Mouse (Mus musculus) T-cell, adult 2 months (primary cell): ENCODE data around the gene St3gal5.

Experiments used
- DNase-seq: peaks from one replicate; pipeline ENCODE4 v3.0.0; 2022; ENCODE audit warnings: low spot score

The St3gal5 gene

GRCm38 (mm10) chr6:72162155-72162890 lies 64.9 kb downstream of the St3gal5 start:
- no peak for DNase-seq

GRCm38 (mm10) chr6:72164321-72165275 lies 67.2 kb downstream of the St3gal5 start:
- DNase-seq, result peak; percentile 76

- no peak for DNase-seq
These were observed 68.5 kb downstream of the St3gal5 start for GRCm38 (mm10) chr6:72165907-72166306.

- no peak for DNase-seq
These were observed 74.0 kb downstream of the St3gal5 start for GRCm38 (mm10) chr6:72171391-72171790.

DNA sequence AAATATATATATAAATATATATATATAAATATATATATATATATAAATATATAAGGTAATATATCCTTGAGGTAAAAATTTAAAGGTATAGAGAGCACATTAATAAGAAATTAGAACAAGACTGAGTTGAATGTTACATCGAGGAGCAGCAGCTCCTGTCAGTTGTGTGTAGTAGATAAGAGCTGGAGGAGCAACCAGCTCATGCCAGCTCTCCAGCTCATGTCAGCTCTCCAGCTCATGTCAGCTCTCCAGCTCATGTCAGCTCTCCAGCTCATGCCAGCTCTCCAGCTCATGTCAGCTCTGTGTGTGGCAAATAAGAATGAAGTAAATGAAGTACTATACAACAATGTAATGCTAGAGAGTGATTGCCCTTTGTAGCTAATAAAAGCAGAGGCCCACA lies 76.0 kb downstream of the St3gal5 start:
- no peak for DNase-seq

DNA sequence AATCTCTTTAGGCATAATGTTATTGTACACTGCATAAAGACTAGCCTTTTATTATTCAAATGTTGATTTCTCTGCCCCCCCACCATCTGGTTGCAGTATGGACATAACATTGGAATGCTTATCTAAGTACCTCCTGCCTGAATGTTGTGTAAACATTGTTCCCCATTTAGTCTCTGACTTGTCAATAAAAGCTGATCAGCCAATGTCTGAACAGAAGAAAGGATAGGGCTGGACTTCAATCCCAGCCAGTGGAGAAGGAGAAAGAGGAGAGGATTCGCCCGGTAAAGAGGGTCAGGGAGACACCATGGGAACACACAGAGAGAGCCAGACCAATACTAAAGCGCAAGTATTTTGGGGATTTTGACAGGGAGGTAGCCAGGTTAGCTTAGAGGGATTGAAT lies 78.0 kb downstream of the St3gal5 start:
- no peak for DNase-seq

GRCm38 (mm10) chr6:72176004-72176403 lies 78.6 kb downstream of the St3gal5 start:
- DNase-seq, result no peak

DNA sequence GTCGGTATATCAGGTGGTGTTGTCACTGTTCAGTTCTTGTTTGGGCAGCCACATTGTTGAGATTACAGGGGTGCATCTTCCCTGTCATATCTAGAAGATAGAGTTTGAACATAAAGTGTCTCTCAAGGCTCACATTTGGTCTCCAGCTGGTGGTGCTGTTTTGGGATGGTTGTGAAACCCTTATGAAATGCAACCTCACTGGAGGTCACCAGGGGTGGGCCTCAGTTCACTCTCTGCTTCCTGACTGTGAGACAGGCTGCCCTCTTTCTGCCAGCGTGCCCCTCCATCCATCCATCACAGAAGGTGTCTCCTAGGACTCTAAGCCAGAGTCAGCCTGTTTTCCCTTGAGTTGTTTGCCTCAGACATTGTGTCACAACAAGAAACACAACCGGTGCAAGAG lies 80.0 kb downstream of the St3gal5 start:
- no peak for DNase-seq

DNA sequence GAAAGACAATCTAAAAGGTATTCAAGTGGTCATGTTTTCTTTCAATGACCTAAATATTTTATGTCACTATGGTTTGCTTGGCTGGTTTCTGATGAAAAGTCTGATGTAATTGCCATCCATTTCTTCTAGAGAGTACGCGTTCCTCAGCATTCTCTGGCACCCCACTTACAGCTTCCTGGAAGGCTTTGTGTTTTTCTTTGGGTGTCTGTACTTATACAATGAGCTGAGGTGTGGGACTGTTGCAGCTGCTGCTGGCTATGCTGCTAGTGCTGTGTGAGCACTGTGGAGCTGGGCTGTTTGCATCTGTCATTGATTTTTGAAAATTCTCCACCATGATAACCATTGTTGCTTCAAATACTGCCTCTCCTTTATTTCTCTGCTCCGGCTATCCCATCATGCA lies 81.6 kb downstream of the St3gal5 start:
- DNase-seq, result no peak

- DNase-seq, result no peak
These were observed 82.4 kb downstream of the St3gal5 start for GRCm38 (mm10) chr6:72179562-72180502.

- DNase-seq, result no peak
These were observed 87.2 kb downstream of the St3gal5 start for GRCm38 (mm10) chr6:72184576-72184975.

DNA sequence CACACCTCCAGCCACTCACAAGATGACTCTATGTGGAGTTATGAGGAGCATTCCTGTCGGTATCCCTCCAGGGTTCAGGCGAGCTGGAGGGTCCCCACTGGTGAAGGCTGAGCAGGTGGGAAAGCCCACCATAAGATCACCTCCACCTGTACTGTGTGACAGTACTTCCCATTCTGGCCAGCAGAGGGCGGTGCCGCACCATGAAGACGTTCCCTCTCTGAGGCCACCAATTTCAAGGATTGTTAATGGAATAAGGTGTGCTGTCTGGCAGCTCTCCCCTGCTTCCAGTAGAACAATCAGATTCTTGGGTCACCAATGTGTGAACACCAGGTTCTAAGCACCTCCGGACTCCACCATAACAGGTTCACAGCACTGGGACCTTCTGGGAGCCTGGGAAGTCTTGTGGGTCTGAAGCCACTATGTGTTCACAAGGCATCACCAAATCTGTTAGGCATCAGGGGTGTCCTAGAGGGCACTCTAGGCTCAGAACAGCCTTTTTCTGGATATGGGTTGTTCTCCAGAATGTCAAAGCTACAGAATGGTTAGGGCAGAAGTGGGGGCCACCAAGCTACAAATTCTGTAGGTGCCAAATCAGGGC lies 88.6 kb downstream of the St3gal5 start:
- DNase-seq, result peak; percentile 63

DNA sequence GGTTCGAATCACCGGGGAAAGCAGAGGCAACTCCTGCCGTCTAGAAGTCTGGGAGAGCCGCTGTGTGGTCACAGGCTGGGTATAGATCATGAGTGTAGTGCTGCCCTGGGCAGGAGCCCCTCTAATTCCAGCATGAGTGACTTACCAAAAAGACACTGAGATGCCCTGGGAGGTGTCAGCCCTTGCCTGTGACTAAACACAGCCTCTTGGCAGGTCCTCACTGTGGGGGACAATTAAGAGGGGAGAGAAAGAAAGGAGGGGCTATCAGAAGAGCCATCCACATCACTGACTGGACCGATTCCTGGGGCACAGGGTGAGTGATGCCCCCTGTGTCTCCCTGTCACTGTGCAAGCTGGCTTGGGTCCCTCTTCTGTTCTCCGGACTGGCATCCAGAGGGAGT lies 89.4 kb downstream of the St3gal5 start:
- DNase-seq, result no peak

GRCm38 (mm10) chr6:72189061-72189863 lies 91.9 kb downstream of the St3gal5 start:
- DNase-seq, result no peak

- peak; percentile 45 for DNase-seq
These were observed 92.7 kb downstream of the St3gal5 start for GRCm38 (mm10) chr6:72190120-72190519.

DNA sequence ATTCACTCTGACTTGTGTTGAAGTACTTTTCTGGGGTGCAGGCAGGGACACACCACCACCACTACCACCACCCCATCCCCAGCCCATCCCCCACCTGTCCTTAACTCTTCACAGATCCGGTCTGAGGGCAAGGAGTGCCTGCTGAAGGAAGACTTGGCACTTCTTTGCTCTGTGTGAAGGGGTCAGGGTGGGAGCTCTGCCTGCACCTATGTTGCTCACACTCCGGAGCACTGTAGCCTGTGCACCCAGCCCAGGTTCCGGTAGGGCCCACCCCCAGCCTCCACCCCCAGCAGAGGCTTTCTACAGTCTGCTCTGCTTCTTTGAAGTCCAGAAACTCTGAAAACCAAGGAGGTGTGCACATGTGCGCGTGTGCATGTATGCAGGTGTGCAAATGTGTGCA lies 93.2 kb downstream of the St3gal5 start:
- DNase-seq, result no peak

- no peak for DNase-seq
These were observed 99.3 kb downstream of the St3gal5 start for GRCm38 (mm10) chr6:72196660-72197059.

DNA sequence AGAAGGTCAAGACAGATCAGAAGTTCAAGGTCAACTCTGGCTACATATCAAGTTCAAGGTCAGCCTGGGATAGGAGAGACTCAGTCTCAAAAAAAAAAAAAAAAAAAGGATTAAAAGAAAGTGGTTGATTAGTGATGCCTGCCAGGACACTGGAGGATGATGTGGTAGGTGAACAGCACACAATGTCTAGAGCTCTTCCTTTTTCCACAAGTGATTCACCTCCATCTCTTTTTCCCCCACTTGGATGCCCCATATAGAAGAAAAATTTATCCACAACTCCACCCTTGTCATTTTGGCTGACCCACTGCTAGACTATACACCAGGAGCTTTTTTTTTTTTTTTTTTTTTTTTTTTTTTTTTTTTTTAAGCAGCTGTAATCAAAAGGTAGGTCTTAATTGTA lies 100.1 kb downstream of the St3gal5 start:
- DNase-seq, result no peak

DNA sequence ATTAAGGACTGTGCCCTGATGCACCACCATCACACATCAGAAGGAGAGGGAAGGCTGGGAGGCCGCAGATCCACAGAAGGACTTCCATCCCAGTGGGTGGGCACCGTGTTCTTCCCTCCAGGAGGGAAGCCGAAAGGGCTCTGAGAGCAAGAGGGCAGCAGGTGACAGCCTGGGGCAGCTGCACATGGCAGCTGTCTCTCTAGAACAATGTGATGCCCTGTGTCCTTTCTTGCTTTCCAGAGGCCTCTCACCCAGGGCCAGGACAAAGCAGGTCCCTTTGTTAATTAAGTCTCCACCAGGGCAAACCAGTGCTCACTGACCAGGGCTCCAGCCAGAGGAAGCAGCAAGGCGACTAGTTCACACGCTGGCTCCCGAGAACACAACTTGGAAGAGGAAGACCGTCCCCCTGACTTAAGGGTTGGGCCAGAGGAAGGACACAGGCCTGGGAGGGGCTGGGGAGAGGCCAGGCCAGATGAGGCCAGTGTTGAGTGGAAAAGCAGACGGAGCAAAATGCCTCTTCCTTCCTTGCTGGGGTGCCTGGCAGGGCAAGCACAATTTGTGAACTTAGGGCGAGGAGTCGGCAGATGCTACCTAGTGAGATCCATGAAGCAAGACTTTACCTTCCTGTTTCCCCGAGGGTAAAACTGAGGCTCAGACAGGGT lies 103.3 kb downstream of the St3gal5 start:
- no peak for DNase-seq

DNA sequence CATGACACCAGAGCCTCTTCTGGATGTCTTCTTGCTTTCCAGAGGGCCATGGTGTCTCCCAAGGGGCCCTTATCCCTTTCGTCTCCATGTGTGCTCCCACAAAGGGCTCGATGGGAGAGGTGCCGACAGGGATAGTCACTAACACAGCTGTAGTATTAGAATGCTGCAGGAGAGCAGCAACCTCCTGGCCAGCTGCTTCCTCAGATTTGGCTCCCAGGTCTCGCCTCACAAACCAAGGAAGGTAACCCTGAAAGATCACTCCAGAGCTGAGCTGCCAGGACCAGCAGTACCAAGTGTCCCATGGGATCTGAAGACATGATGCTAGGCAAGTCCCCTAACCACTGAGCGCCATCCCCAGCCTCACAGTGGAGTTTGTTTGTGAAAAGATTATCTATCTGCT lies 105.3 kb downstream of the St3gal5 start:
- DNase-seq, result no peak
